Mouse (Mus musculus): Measurements from ENCODE around the gene Supt6. TPM values are rescaled to one million over a fixed set of nuclear protein-coding genes. Genes with fewer than 3 reads are reported as not detected.

The Supt6 gene
- total RNA-seq, 2 experiments from 2014 or later, result 57.2 to 76.6 TPM

GRCm38 (mm10) chr11:78182961-78183844 is 62.6 kb downstream of the Supt6 start, which contains the start of gene Rpl23a:
Gene Rpl23a, minus strand, starts transcription at chr11:78183584.
- DNase-seq, result peak; percentile 78 to 79

GRCm38 (mm10) chr11:78182450-78182849 is 63.3 kb downstream of the Supt6 start:
- DNase-seq, result no peak

- no peak for DNase-seq
Measured at GRCm38 (mm10) chr11:78181830-78182357, 63.9 kb downstream of the Supt6 start.

- no peak for DNase-seq
Measured at GRCm38 (mm10) chr11:78180081-78180761, 65.6 kb downstream of the Supt6 start.

GRCm38 (mm10) chr11:78179438-78179999 is 66.3 kb downstream of the Supt6 start:
- no peak for DNase-seq

- peak; percentile 73 to 80 for DNase-seq
Measured at GRCm38 (mm10) chr11:78178859-78179437, 66.8 kb downstream of the Supt6 start.

- DNase-seq, result peak; percentile 95 to 96
Measured at GRCm38 (mm10) chr11:78177903-78178858, 67.6 kb downstream of the Supt6 start.

- peak; percentile 44 to 56 for DNase-seq
Measured at GRCm38 (mm10) chr11:78177437-78177836, 68.3 kb downstream of the Supt6 start.

- no peak for DNase-seq
Measured at GRCm38 (mm10) chr11:78176905-78177331, 68.9 kb downstream of the Supt6 start.

- DNase-seq, result peak; percentile 95 to 97
Measured at GRCm38 (mm10) chr11:78176402-78176862, 69.4 kb downstream of the Supt6 start, which contains the start of the genes Nek8 and Tlcd1. Gene Nek8, minus strand, starts transcription at chr11:78176675. Gene Tlcd1, plus strand, starts transcription at chr11:78176711.

- DNase-seq, result no peak
Measured at GRCm38 (mm10) chr11:78175771-78176401, 69.9 kb downstream of the Supt6 start.

- no peak for DNase-seq
Measured at GRCm38 (mm10) chr11:78174506-78174905, 71.3 kb downstream of the Supt6 start.

GRCm38 (mm10) chr11:78172748-78173383 is 72.9 kb downstream of the Supt6 start:
- DNase-seq, result peak; percentile 17 to 54

- no peak for DNase-seq
Measured at GRCm38 (mm10) chr11:78172034-78172747, 73.6 kb downstream of the Supt6 start.

GRCm38 (mm10) chr11:78171328-78171727 is 74.5 kb downstream of the Supt6 start:
- DNase-seq, result no peak

GRCm38 (mm10) chr11:78170306-78170705 is 75.5 kb downstream of the Supt6 start:
- no peak for DNase-seq

- DNase-seq, result no peak
Measured at GRCm38 (mm10) chr11:78168541-78169468, 77.0 kb downstream of the Supt6 start.
